Mouse (Mus musculus): ENCODE data around the gene Frmd5. TPM values are rescaled to one million over a fixed set of nuclear protein-coding genes. Genes with fewer than 3 reads are reported as not detected.

The Frmd5 gene
- polyA plus RNA-seq, 1 experiment from 2014 or later: 0.78 TPM

- H3K9ac ChIP-seq: no peak overlapping the region
Observed at GRCm38 (mm10) chr2:121646528-121646927, 160.4 kb downstream of the Frmd5 start.

GRCm38 (mm10) chr2:121642934-121643333, 164.0 kb downstream of the Frmd5 start:
- H3K4me2 ChIP-seq: no peak overlapping the region
- no peaks in the 10 kb centered on the region for H3K36me3 ChIP-seq
- H3K9ac ChIP-seq: no peak overlapping the region
- H3K4me3 ChIP-seq: no peak overlapping the region
- no peaks in the 10 kb centered on the region for H3K9me3 ChIP-seq
- WGBS: 44% methylated on average over 6 of the region's 6 CpGs
- ATAC-seq (ENCODE audit: insufficient number of reproducible peaks, low FRiP score, low TSS enrichment, low read depth): no peak
- no peaks in the 10 kb centered on the region for H3K27me3 ChIP-seq
- 0 out of 2 replicates have a peak, but pooled peaks cover 2% of the 10 kb centered on the region for H3K4me1 ChIP-seq
- H3K27ac ChIP-seq: no peak overlapping the region

More at GRCm38 (mm10) chr2:121646528-121646927, 160.4 kb downstream of the Frmd5 start:
- Histone ChIP-seq H3K27me3 (no peaks in the 10 kb centered on the region), H3K27ac (no peak overlapping the region), H3K4me1 (no peaks in the 10 kb centered on the region), H3K9me3 (no peaks in the 10 kb centered on the region), H3K36me3 (no peaks in the 10 kb centered on the region), H3K4me2 (no peak overlapping the region), H3K4me3 (no peak overlapping the region)
- ATAC-seq (ENCODE audit: insufficient number of reproducible peaks, low FRiP score, low TSS enrichment, low read depth): no peak
- WGBS: 68% methylated on average over 4 of the region's 4 CpGs

GRCm38 (mm10) chr2:121632091-121632490, 174.8 kb downstream of the Frmd5 start:
- Histone ChIP-seq H3K9ac (no peak overlapping the region), H3K27ac (no peak overlapping the region), H3K36me3 (no peaks in the 10 kb centered on the region), H3K27me3 (no peaks in the 10 kb centered on the region), H3K9me3 (no peaks in the 10 kb centered on the region), H3K4me1 (peaks cover 13% of the 10 kb centered on the region), H3K4me2 (no peak overlapping the region), H3K4me3 (no peak overlapping the region)
- WGBS: 42% methylated on average over 4 of the region's 4 CpGs
- no peak for ATAC-seq (ENCODE audit: insufficient number of reproducible peaks, low FRiP score, low TSS enrichment, low read depth)

- H3K9ac ChIP-seq: no peak overlapping the region
- H3K27ac ChIP-seq: no peak overlapping the region
- peaks cover 13% of the 10 kb centered on the region for H3K4me1 ChIP-seq
- 56% methylated on average over 5 of the region's 5 CpGs for WGBS
- no peaks in the 10 kb centered on the region for H3K36me3 ChIP-seq
- no peaks in the 10 kb centered on the region for H3K27me3 ChIP-seq
- H3K4me3 ChIP-seq: no peak overlapping the region
- no peak overlapping the region for H3K4me2 ChIP-seq
- no peaks in the 10 kb centered on the region for H3K9me3 ChIP-seq
- ATAC-seq (ENCODE audit: insufficient number of reproducible peaks, low FRiP score, low TSS enrichment, low read depth): no peak
Observed at GRCm38 (mm10) chr2:121630286-121630685, 176.6 kb downstream of the Frmd5 start.

- H3K4me3 ChIP-seq: no peak overlapping the region
- 76% methylated on average over 10 of the region's 10 CpGs for WGBS
- no peak for ATAC-seq (ENCODE audit: insufficient number of reproducible peaks, low FRiP score, low TSS enrichment, low read depth)
- H3K9me3 ChIP-seq: no peaks in the 10 kb centered on the region
- no peak overlapping the region for H3K27ac ChIP-seq
- no peak overlapping the region for H3K4me2 ChIP-seq
- H3K4me1 ChIP-seq: peaks cover 6% of the 10 kb centered on the region
- H3K9ac ChIP-seq: no peak overlapping the region
- no peaks in the 10 kb centered on the region for H3K36me3 ChIP-seq
- H3K27me3 ChIP-seq: no peaks in the 10 kb centered on the region
Observed at GRCm38 (mm10) chr2:121628290-121628689, 178.6 kb downstream of the Frmd5 start.

- Histone ChIP-seq H3K4me3 (no peak overlapping the region), H3K9me3 (no peaks in the 10 kb centered on the region), H3K36me3 (no peaks in the 10 kb centered on the region), H3K9ac (no peak overlapping the region), H3K27ac (no peak overlapping the region), H3K27me3 (no peaks in the 10 kb centered on the region), H3K4me2 (no peak overlapping the region), H3K4me1 (no peaks in the 10 kb centered on the region)
- 90% methylated on average over 3 of the region's 3 CpGs for WGBS
- no peak for ATAC-seq (ENCODE audit: insufficient number of reproducible peaks, low FRiP score, low TSS enrichment, low read depth)
Observed at GRCm38 (mm10) chr2:121625901-121626300, 181.0 kb downstream of the Frmd5 start.

GRCm38 (mm10) chr2:121621262-121622163, 185.4 kb downstream of the Frmd5 start:
- no peak for ATAC-seq (ENCODE audit: insufficient number of reproducible peaks, low FRiP score, low TSS enrichment, low read depth)
- H3K4me2 ChIP-seq: no peak overlapping the region
- H3K27me3 ChIP-seq: no peaks in the 10 kb centered on the region
- H3K9ac ChIP-seq: no peak overlapping the region
- H3K27ac ChIP-seq: no peak overlapping the region
- no peak overlapping the region for H3K4me3 ChIP-seq
- WGBS: 50% methylated on average over 13 of the region's 13 CpGs
- no peaks in the 10 kb centered on the region for H3K9me3 ChIP-seq
- no peaks in the 10 kb centered on the region for H3K4me1 ChIP-seq
- no peaks in the 10 kb centered on the region for H3K36me3 ChIP-seq

- Histone ChIP-seq H3K4me2 (no peak overlapping the region), H3K4me3 (no peak overlapping the region), H3K27ac (no peak overlapping the region), H3K9ac (no peak overlapping the region), H3K9me3 (no peaks in the 10 kb centered on the region), H3K36me3 (no peaks in the 10 kb centered on the region), H3K4me1 (no peaks in the 10 kb centered on the region), H3K27me3 (no peaks in the 10 kb centered on the region)
- WGBS: 85% methylated on average over 7 of the region's 7 CpGs
- no peak for ATAC-seq (ENCODE audit: insufficient number of reproducible peaks, low FRiP score, low TSS enrichment, low read depth)
Observed at GRCm38 (mm10) chr2:121620582-121621261, 186.2 kb downstream of the Frmd5 start.

- no peak overlapping the region for H3K27ac ChIP-seq
- 70% methylated on average over 7 of the region's 7 CpGs for WGBS
- no peaks in the 10 kb centered on the region for H3K36me3 ChIP-seq
- H3K4me3 ChIP-seq: no peak overlapping the region
- no peak overlapping the region for H3K9ac ChIP-seq
- no peaks in the 10 kb centered on the region for H3K27me3 ChIP-seq
- H3K4me2 ChIP-seq: no peak overlapping the region
- no peak for ATAC-seq (ENCODE audit: insufficient number of reproducible peaks, low FRiP score, low TSS enrichment, low read depth)
- H3K9me3 ChIP-seq: no peaks in the 10 kb centered on the region
- H3K4me1 ChIP-seq: peaks cover 4% of the 10 kb centered on the region
Observed at GRCm38 (mm10) chr2:121615199-121615559, 191.7 kb downstream of the Frmd5 start.

GRCm38 (mm10) chr2:121614483-121615198, 192.2 kb downstream of the Frmd5 start:
- Histone ChIP-seq H3K27me3 (no peaks in the 10 kb centered on the region), H3K4me1 (peaks cover 4% of the 10 kb centered on the region)
- WGBS: 64% methylated on average over 9 of the region's 9 CpGs

GRCm38 (mm10) chr2:121612112-121612511, 194.8 kb downstream of the Frmd5 start:
- Histone ChIP-seq H3K9ac (no peak overlapping the region), H3K4me3 (no peak overlapping the region), H3K27ac (no peak overlapping the region), H3K9me3 (no peaks in the 10 kb centered on the region), H3K36me3 (no peaks in the 10 kb centered on the region), H3K27me3 (no peaks in the 10 kb centered on the region), H3K4me1 (peaks cover 4% of the 10 kb centered on the region), H3K4me2 (no peak overlapping the region)
- no peak for ATAC-seq (ENCODE audit: insufficient number of reproducible peaks, low FRiP score, low TSS enrichment, low read depth)
- WGBS: 30% methylated on average over 5 of the region's 5 CpGs

More at GRCm38 (mm10) chr2:121614483-121615198, 192.2 kb downstream of the Frmd5 start:
- Histone ChIP-seq H3K4me3 (no peak overlapping the region), H3K36me3 (no peaks in the 10 kb centered on the region), H3K9me3 (no peaks in the 10 kb centered on the region), H3K27ac (no peak overlapping the region), H3K4me2 (no peak overlapping the region), H3K9ac (no peak overlapping the region)
- no peak for ATAC-seq (ENCODE audit: insufficient number of reproducible peaks, low FRiP score, low TSS enrichment, low read depth)
